Mouse (Mus musculus) gastrocnemius, adult 2 months (tissue): ENCODE results near the gene Ptpn1. TPM values are rescaled to one million over a fixed set of nuclear protein-coding genes. Genes with fewer than 3 reads are reported as not detected.

ENCODE experiments used
- DNase-seq: peaks from one replicate; pipeline ENCODE4 v3.0.0; 2022
- H3K27ac ChIP-seq: fragments of 200-600 bp; 2 replicates; pipeline ENCODE4 v1.8.1; 2022; ENCODE audit warnings: mild to moderate bottlenecking
- H3K4me3 ChIP-seq: fragments of 200-600 bp; 2 replicates; pipeline ENCODE4 v1.8.1; 2022; ENCODE audit warnings: mild to moderate bottlenecking, moderate library complexity
- CTCF ChIP-seq: fragments of 200-600 bp; IDR thresholded peaks from 2 replicates; pipeline ENCODE4 v1.8.1; 2022; ENCODE audit warnings: antibody characterized with exemption, mild to moderate bottlenecking, moderate library complexity
- intact Hi-C: fragments of 180-260 bp; cut with DNase I; formaldehyde crosslinking; loops from one replicate; pipeline ENCODE4 v1.15.1; 2025
- total RNA-seq, 2 experiments: library from RNA; stranded (reverse); gene quantifications; 2 replicates each; pipeline ENCODE4 v1.2.3; 2021

Gene Ptpn1
- total RNA-seq, 2 experiments from 2014 or later = 15.4 to 19.6 TPM

- Histone ChIP-seq H3K27ac (no peak overlapping the region), H3K4me3 (no peak overlapping the region)
- no peak for TF ChIP-seq CTCF
- no peak for DNase-seq
- intact Hi-C loops = no loop called here
Measured at GRCm38 (mm10) chr2:167965911-167966310, 34.1 kb downstream of the Ptpn1 start.

GRCm38 (mm10) chr2:167968504-167968903, 36.6 kb downstream of the Ptpn1 start:
- H3K4me3 ChIP-seq = no peak overlapping the region
- H3K27ac ChIP-seq = peak overlapping the region; percentile 32; the same call in 1 of the 2 replicates
- TF ChIP-seq CTCF = no peak
- intact Hi-C loops = no loop called here
- DNase-seq = peak; percentile 50

- Histone ChIP-seq H3K4me3 (no peak overlapping the region), H3K27ac (peak overlapping the region; percentile 21; the same call in 1 of the 2 replicates)
- intact Hi-C loops = no loop called here
- TF ChIP-seq CTCF = no peak
- DNase-seq = peak; percentile 67
Measured at GRCm38 (mm10) chr2:167969851-167970541, 38.1 kb downstream of the Ptpn1 start.

GRCm38 (mm10) chr2:167972146-167972545, 40.3 kb downstream of the Ptpn1 start:
- intact Hi-C loops = no loop called here

GRCm38 (mm10) chr2:167972809-167973208, 41.0 kb downstream of the Ptpn1 start:
- TF ChIP-seq CTCF = no peak
- H3K27ac ChIP-seq = no peak overlapping the region
- intact Hi-C loops = no loop called here
- no peak for DNase-seq
- H3K4me3 ChIP-seq = no peak overlapping the region

More at GRCm38 (mm10) chr2:167972146-167972545, 40.3 kb downstream of the Ptpn1 start:
- Histone ChIP-seq H3K4me3 (no peak overlapping the region), H3K27ac (no peak overlapping the region)
- no peak for TF ChIP-seq CTCF
- DNase-seq = no peak

- no peak for TF ChIP-seq CTCF
- no peak overlapping the region for H3K27ac ChIP-seq
- intact Hi-C loops = no loop called here
- no peak overlapping the region for H3K4me3 ChIP-seq
- no peak for DNase-seq
Measured at GRCm38 (mm10) chr2:167975746-167976145, 43.9 kb downstream of the Ptpn1 start.

GRCm38 (mm10) chr2:167978271-167978670, 46.4 kb downstream of the Ptpn1 start:
- DNase-seq = no peak
- Histone ChIP-seq H3K4me3 (no peak overlapping the region), H3K27ac (no peak overlapping the region)
- no peak for TF ChIP-seq CTCF
- intact Hi-C loops = no loop called here

- DNase-seq = no peak
- intact Hi-C loops = loop anchor here (10.0 kb wide), 1 partner anchor 76 kb away; no protein-coding TSS in a partner anchor
- H3K4me3 ChIP-seq = no peak overlapping the region
- H3K27ac ChIP-seq = no peak overlapping the region
- no peak for TF ChIP-seq CTCF
Measured at GRCm38 (mm10) chr2:167980391-167980790, 48.5 kb downstream of the Ptpn1 start.

GRCm38 (mm10) chr2:167982646-167983045, 50.8 kb downstream of the Ptpn1 start:
- intact Hi-C loops = loop anchor here (10.0 kb wide), 1 partner anchor 78 kb away; no protein-coding TSS in a partner anchor
- H3K27ac ChIP-seq = no peak overlapping the region
- peak; percentile 46 for TF ChIP-seq CTCF
- no peak overlapping the region for H3K4me3 ChIP-seq
- DNase-seq = no peak

- DNase-seq = no peak
- no peak for TF ChIP-seq CTCF
- intact Hi-C loops = loop anchor here (10.0 kb wide), 1 partner anchor 80 kb away; no protein-coding TSS in a partner anchor
Measured at GRCm38 (mm10) chr2:167984371-167984770, 52.5 kb downstream of the Ptpn1 start.

GRCm38 (mm10) chr2:167984946-167985345, 53.1 kb downstream of the Ptpn1 start:
- Histone ChIP-seq H3K4me3 (no peak overlapping the region), H3K27ac (no peak overlapping the region)
- no peak for DNase-seq
- intact Hi-C loops = loop anchor here (5.0 to 10.0 kb wide), 2 partner anchors 80 to 112 kb away; no protein-coding TSS in a partner anchor
- TF ChIP-seq CTCF = peak; percentile 25; the same call in 1 of the 2 replicates

More at GRCm38 (mm10) chr2:167984371-167984770, 52.5 kb downstream of the Ptpn1 start:
- no peak overlapping the region for H3K4me3 ChIP-seq
- peak overlapping the region; percentile 5; the same call in 1 of the 2 replicates for H3K27ac ChIP-seq

- intact Hi-C loops = loop anchor here (5.0 to 10.0 kb wide), 2 partner anchors 82 to 111 kb away; no protein-coding TSS in a partner anchor
- Histone ChIP-seq H3K27ac (no peak overlapping the region), H3K4me3 (no peak overlapping the region)
- peak; percentile 61 for TF ChIP-seq CTCF
- DNase-seq = peak; percentile 58
Measured at GRCm38 (mm10) chr2:167986762-167987161, 54.9 kb downstream of the Ptpn1 start.

- no peak for TF ChIP-seq CTCF
- intact Hi-C loops = loop anchor here (5.0 to 10.0 kb wide), 2 partner anchors 83 to 110 kb away; no protein-coding TSS in a partner anchor
- no peak overlapping the region for H3K4me3 ChIP-seq
- no peak for DNase-seq
- H3K27ac ChIP-seq = no peak overlapping the region
Measured at GRCm38 (mm10) chr2:167987640-167988039, 55.8 kb downstream of the Ptpn1 start.
